Mouse (Mus musculus) liver, embryonic 11.5 days (tissue): Measurements from ENCODE around the gene Fbrsl1. TPM values are rescaled to one million over a fixed set of nuclear protein-coding genes. Genes with fewer than 3 reads are reported as not detected.

Experiments
- ATAC-seq: fragments of 200-750 bp; cut with Nextera tagmentation; replicated peaks from 2 replicates; pipeline ENCODE4 v1.8.0; 2017; ENCODE audit warnings: moderate number of reproducible peaks, mild to moderate bottlenecking, moderate TSS enrichment, moderate library complexity; ENCODE audit not compliant: low FRiP score
- DNase-seq: peaks from one replicate; pipeline ENCODE4 v3.0.0-alpha.2; 2017; ENCODE audit warnings: low spot score
- H3K27ac ChIP-seq: fragments of 300-500 bp; sonication (generic); 2 replicates; pipeline ENCODE4 v1.5.1; 2014; ENCODE audit warnings: mild to moderate bottlenecking, low read depth, low read length, control low read depth
- H3K27me3 ChIP-seq: fragments of 300-500 bp; sonication (generic); replicated peaks from 2 replicates; pipeline ENCODE4 v1.6.1; 2014; ENCODE audit warnings: low read length, mixed read lengths; ENCODE audit not compliant: control insufficient read depth, insufficient read depth
- H3K36me3 ChIP-seq: fragments of 300-500 bp; sonication (generic); 2 replicates; pipeline ENCODE4 v1.6.1; 2014; ENCODE audit warnings: mild to moderate bottlenecking, low read length, moderate library complexity, mixed read lengths; ENCODE audit not compliant: control insufficient read depth, insufficient read depth
- H3K4me1 ChIP-seq: fragments of 300-500 bp; sonication (generic); replicated peaks from 2 replicates; pipeline ENCODE4 v1.6.1; 2014; ENCODE audit warnings: low read length, mixed read lengths; ENCODE audit not compliant: control insufficient read depth, insufficient read depth
- H3K4me2 ChIP-seq: fragments of 300-500 bp; sonication (generic); 2 replicates; pipeline ENCODE4 v1.6.1; 2014; ENCODE audit warnings: mild to moderate bottlenecking, control low read depth, moderate library complexity
- H3K4me3 ChIP-seq: fragments of 300-500 bp; sonication (generic); 2 replicates; pipeline ENCODE4 v1.5.1; 2014; ENCODE audit warnings: low read depth, low read length, control low read depth
- H3K9ac ChIP-seq: fragments of 300-500 bp; sonication (generic); 2 replicates; pipeline ENCODE4 v1.6.1; 2014; ENCODE audit warnings: low read depth, low read length, control low read depth
- H3K9me3 ChIP-seq: fragments of 300-500 bp; sonication (generic); 2 replicates; pipeline ENCODE4 v1.6.1; 2016; ENCODE audit warnings: low read length, inconsistent platforms, mixed read lengths; ENCODE audit not compliant: control insufficient read depth
- WGBS: fragments of 180-500 bp; shearing (Covaris S2); extraction: QIAGEN DNeasy Blood & Tissue Kit; methylation state at CpG from one replicate; pipeline ENCODE4 v1.1.7; 2014; 5-methylcytosine and 5-hydroxymethylcytosine counted together
- polyA plus RNA-seq: library from polyadenylated mRNA; unstranded; fragments of >200 nt; fragmentation: Nextera tagmentation; extraction: Ambion mirVana; gene quantifications from 2 replicates; pipeline ENCODE4 v1.2.1, GENCODE M21; 2014

Fbrsl1 gene
- polyA plus RNA-seq, 1 experiment from 2014 or later = 13.8 TPM

DNA sequence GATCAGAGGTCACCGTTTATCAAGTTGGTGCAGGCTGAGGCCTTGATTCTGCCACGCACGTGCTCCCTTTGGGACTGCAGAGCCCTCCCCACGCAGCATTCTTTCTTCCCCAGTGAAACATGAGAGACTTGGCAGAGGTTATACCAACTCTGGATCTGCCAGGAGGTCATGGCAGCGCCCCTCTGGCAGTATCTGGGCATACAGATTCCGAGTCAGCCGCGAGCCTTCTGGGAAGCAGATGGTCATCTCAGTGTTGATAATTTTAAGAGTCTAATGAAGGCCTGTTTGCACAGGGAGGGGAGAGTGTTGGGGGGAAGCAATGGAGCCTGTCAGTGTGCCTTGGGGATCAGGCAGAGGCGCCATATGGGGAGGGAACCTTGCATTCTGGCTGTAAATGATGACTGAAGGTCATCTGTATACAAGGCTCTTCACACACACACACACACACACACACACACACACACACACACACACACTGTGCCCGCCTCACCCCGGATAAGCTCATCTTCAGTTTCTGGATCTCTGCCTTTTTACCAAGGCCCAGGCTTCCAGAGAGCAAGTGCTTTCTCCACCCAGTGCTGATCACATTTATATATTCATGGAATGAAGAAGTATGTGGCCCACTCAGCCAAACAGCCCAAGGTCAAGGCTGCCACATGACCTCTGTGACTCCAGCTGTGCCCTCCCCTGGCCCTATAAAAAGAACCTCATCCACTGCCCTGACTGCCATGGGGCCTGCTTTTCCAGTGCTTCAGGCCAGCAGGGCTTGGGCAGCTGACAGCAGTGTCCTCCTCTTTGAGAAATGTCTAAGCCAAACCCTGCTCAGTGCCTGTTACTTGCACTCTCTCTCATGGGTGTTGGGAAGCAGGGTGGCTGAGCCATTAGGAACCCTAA lies 18.5 kb upstream of the Fbrsl1 start:
- H3K4me2 ChIP-seq = no peak overlapping the region

GRCm38 (mm10) chr5:110462646-110463045 lies 14.3 kb upstream of the Fbrsl1 start:
- no peak overlapping the region for H3K9ac ChIP-seq
- DNase-seq = no peak
- no peaks in the 10 kb centered on the region for H3K27me3 ChIP-seq
- ATAC-seq = no peak
- H3K9me3 ChIP-seq = no peaks in the 10 kb centered on the region
- H3K4me1 ChIP-seq = no peaks in the 10 kb centered on the region
- no peak overlapping the region for H3K4me3 ChIP-seq
- WGBS = 82% methylated on average over 2 of the region's 2 CpGs
- no peaks in the 10 kb centered on the region for H3K36me3 ChIP-seq
- H3K4me2 ChIP-seq = no peak overlapping the region
- no peak overlapping the region for H3K27ac ChIP-seq

More for the DNA sequence above, 18.5 kb upstream of the Fbrsl1 start:
- H3K4me3 ChIP-seq = no peak overlapping the region
- 65% methylated on average over 11 of the region's 11 CpGs for whole genome bisulfite sequencing
- DNase-seq = no peak
- no peak overlapping the region for H3K27ac ChIP-seq
- no peaks in the 10 kb centered on the region for H3K9me3 ChIP-seq
- no peaks in the 10 kb centered on the region for H3K4me1 ChIP-seq
- H3K9ac ChIP-seq = no peak overlapping the region
- H3K36me3 ChIP-seq = no peaks in the 10 kb centered on the region
- ATAC-seq = no peak
- no peaks in the 10 kb centered on the region for H3K27me3 ChIP-seq

GRCm38 (mm10) chr5:110458936-110459335 lies 10.6 kb upstream of the Fbrsl1 start:
- Histone ChIP-seq H3K36me3 (no peaks in the 10 kb centered on the region), H3K4me1 (no peaks in the 10 kb centered on the region), H3K27me3 (no peaks in the 10 kb centered on the region), H3K9ac (no peak overlapping the region), H3K9me3 (no peaks in the 10 kb centered on the region), H3K4me3 (no peak overlapping the region), H3K27ac (no peak overlapping the region), H3K4me2 (no peak overlapping the region)
- WGBS = 57% methylated on average over 3 of the region's 3 CpGs
- no peak for ATAC-seq
- no peak for DNase-seq

DNA sequence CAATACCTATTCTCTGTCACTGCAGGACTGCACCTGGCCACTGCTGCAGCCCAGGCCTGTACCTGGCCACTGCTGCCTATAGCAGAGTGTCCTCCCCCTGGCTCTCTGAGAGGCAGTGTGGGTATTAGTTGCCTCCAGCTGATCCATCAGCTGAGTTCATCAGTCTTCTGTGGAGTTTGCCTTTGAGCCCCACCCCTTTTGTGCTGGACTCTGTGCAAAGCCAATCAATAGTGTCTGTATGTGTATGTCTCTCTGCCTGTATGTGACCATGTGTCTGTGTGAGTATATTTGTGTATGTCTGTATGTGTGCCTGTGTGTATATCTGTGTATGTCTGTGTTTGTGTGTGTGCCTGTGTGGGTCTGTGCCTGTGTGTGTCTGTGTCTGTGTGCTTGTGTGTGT lies 7.0 kb upstream of the Fbrsl1 start:
- Histone ChIP-seq H3K9ac (no peak overlapping the region), H3K36me3 (no peaks in the 10 kb centered on the region), H3K4me3 (no peak overlapping the region), H3K4me2 (no peak overlapping the region), H3K4me1 (no peaks in the 10 kb centered on the region), H3K9me3 (no peaks in the 10 kb centered on the region), H3K27ac (no peak overlapping the region), H3K27me3 (no peaks in the 10 kb centered on the region)
- ATAC-seq (no peak), DNase-seq (no peak)

DNA sequence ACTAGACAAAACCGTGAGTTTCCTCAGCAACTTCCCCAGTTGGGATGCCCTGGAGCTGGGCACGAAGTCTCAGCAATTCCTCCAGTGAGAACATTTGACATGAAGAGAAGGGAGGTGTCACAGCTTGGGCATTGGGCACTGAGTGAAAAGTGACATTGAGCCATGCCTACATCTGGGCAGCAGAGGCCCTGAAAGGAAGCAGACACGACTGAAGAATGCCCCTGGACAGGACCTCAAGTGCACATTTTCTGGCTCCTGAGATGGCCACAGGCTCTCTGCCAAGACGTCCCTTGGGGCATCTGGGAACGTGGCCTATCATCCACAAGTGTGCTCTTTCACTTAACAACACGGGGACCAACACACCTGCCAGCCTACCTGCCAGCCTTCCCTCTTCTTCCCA lies 991 bp upstream of the Fbrsl1 start:
- peak overlapping the region; percentile 98 for H3K4me3 ChIP-seq
- 49% methylated on average over 6 of the region's 6 CpGs for WGBS
- peak overlapping the region; percentile 96 for H3K4me2 ChIP-seq
- DNase-seq = no peak
- H3K9ac ChIP-seq = peak overlapping the region; percentile 57; the same call in 1 of the 2 replicates
- no peaks in the 10 kb centered on the region for H3K9me3 ChIP-seq
- H3K27ac ChIP-seq = no peak overlapping the region
- ATAC-seq = no peak
- H3K36me3 ChIP-seq = no peaks in the 10 kb centered on the region
- peaks cover 13% of the 10 kb centered on the region for H3K4me1 ChIP-seq
- no peaks in the 10 kb centered on the region for H3K27me3 ChIP-seq

DNA sequence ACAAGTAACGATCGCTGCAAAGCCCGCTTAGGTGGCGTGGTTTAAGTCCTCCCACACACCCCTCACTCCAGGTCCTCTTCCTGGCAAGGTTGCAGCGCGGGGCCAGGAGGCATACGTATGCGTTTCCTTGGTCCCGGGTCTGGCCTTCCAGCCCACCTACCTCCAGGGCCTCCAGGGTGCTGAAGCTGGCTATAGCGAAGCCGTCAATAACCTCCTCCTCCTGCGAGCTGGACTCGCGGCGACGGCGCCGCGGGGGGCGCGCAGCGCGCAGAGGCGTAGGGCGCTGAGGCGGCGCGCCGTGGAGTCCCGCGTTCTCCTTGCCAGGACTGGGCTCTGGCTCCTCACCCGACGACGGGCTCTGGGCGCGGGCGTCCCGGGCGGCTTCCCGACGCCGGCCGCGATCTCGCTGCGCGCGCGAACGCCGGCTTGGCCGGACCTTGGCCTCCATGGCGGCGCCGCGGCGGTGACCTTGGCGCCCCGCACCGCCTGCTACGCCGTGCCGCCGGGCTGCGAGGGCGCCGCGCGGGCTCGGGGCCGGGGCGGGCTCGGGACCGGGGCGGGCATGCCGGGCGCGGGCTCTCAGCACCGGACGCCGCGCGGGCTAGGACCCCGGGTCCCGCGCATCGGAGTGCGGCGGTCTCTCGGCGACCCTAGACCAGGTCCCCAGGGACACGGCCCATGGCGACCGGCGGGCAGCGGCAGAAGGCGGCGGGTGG lies 425 bp downstream of the Fbrsl1 start:
- peak overlapping the region; percentile 98 for H3K4me3 ChIP-seq
- H3K9ac ChIP-seq = peak overlapping the region; percentile 91
- H3K27me3 ChIP-seq = no peaks in the 10 kb centered on the region
- under 1% methylated on average over 81 of the region's 98 CpGs for whole genome bisulfite sequencing
- H3K27ac ChIP-seq = peak overlapping the region; percentile 76
- peak overlapping the region; percentile 96 for H3K4me2 ChIP-seq
- no peaks in the 10 kb centered on the region for H3K36me3 ChIP-seq
- H3K9me3 ChIP-seq = no peaks in the 10 kb centered on the region
- peak; percentile 18 for ATAC-seq
- H3K4me1 ChIP-seq = peaks cover 13% of the 10 kb centered on the region
- peak; percentile 60 for DNase-seq

DNA sequence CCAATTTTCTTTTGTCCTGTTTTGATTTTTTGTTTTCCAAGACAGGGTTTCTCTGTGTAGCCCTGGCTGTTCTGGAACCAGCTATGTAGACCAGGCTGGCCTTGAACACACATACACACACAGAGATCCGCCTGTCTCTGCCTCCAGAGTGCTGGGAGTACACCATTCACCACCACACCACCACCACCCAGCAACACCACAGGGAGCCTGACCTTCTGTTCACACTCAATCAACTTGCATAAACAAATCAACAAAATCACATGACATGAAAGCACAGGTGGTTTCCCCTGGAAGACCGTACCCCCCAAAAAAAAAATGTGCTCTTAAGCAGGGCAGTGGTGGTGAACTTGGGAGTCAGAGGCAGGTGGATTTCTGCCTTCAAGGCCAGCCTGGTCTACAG lies 3.8 kb downstream of the Fbrsl1 start:
- DNase-seq (no peak), ATAC-seq (no peak)
- Histone ChIP-seq H3K4me2 (no peak overlapping the region), H3K4me1 (peaks cover 17% of the 10 kb centered on the region), H3K4me3 (no peak overlapping the region), H3K9me3 (no peaks in the 10 kb centered on the region), H3K9ac (no peak overlapping the region), H3K27me3 (no peaks in the 10 kb centered on the region), H3K27ac (no peak overlapping the region), H3K36me3 (no peaks in the 10 kb centered on the region; the same call in 1 of the 2 replicates)
- WGBS = 89% methylated on average over 2 of the region's 2 CpGs

- no peak overlapping the region for H3K4me3 ChIP-seq
- no peak overlapping the region for H3K27ac ChIP-seq
- H3K4me2 ChIP-seq = no peak overlapping the region
- H3K9me3 ChIP-seq = no peaks in the 10 kb centered on the region
- ATAC-seq (no peak), DNase-seq (no peak)
- H3K36me3 ChIP-seq = no peaks in the 10 kb centered on the region; the same call in 1 of the 2 replicates
- H3K27me3 ChIP-seq = no peaks in the 10 kb centered on the region
- WGBS = 90% methylated on average over 3 of the region's 3 CpGs
- peaks cover 26% of the 10 kb centered on the region for H3K4me1 ChIP-seq
- H3K9ac ChIP-seq = no peak overlapping the region
These were observed 5.2 kb downstream of the Fbrsl1 start for GRCm38 (mm10) chr5:110442966-110443590.
